8 mouse cellular contexts compared by ENCODE assay signal in the genomic region with DNA sequence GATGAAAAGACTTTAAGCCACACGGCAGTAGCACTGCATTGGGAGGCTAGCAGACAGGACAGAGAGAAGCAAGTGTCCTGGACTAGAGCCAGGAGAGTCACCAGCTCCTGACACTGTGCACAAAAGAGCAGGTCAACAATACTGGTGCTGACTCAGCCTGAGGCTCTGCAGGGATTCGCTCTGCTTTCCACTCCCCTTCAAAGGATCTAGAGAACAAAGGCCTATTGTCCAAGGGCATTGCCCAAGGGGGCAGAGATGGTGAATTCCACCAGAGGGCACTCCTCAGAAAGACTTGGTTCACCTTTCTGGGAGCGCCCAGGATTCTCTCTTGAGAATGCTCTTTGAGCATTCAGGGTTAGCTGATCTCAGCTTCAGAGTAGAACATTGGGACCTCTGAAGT.
DNase-seq lines count a peak whose midpoint lies in the region; ATAC-seq and TF ChIP-seq lines count a peak whose summit lies in the region.

No protein-coding gene starts in this region.

- no peak overlapping the region for H3K27ac ChIP-seq in forebrain, postnatal 0 days (ENCODE audit: low read depth, low read length)
- no peak overlapping the region for H3K27ac ChIP-seq in forebrain, embryonic 13.5 days
- no peak overlapping the region for H3K27ac ChIP-seq in embryonic facial prominence, embryonic 11.5 days (replicated peaks; ENCODE audit: low read depth, low read length)

- H3K4me3 ChIP-seq in forebrain, postnatal 0 days (ENCODE audit: low read depth, low read length): no peak overlapping the region
- H3K4me3 ChIP-seq in forebrain, embryonic 13.5 days: no peak overlapping the region
- H3K4me3 ChIP-seq in embryonic facial prominence, embryonic 11.5 days (ENCODE audit: low read depth, low read length): no peak overlapping the region

- no peak for DNase-seq in forebrain, postnatal 0 days
- DNase-seq in right cerebral cortex, adult 18-20 months: peak; percentile 43
- no peak for DNase-seq in right cerebral cortex, adult 2 months (ENCODE audit: low spot score in 2 of 2)
- peak; percentile 54 for DNase-seq in embryonic facial prominence, embryonic 11.5 days (ENCODE audit: low spot score)
- DNase-seq in layer of hippocampus, adult 9-11 months: peak; percentile 82
- DNase-seq in thymus, postnatal 10 days (ENCODE audit: low spot score in 2 of 2): no peak

- no peaks in the 10 kb centered on the region for H3K27me3 ChIP-seq in forebrain, postnatal 0 days (ENCODE audit: insufficient read depth, low read length)
- H3K27me3 ChIP-seq in forebrain, embryonic 13.5 days: peaks cover 7% of the 10 kb centered on the region; the same call in 1 of the 2 replicates
- no peaks in the 10 kb centered on the region for H3K27me3 ChIP-seq in embryonic facial prominence, embryonic 11.5 days (ENCODE audit: control insufficient read depth, insufficient read depth, low read length)

- no peaks in the 10 kb centered on the region for H3K36me3 ChIP-seq in forebrain, postnatal 0 days (ENCODE audit: insufficient read depth)
- H3K36me3 ChIP-seq in forebrain, embryonic 13.5 days (ENCODE audit: poor library complexity, severe bottlenecking): no peaks in the 10 kb centered on the region
- no peaks in the 10 kb centered on the region for H3K36me3 ChIP-seq in embryonic facial prominence, embryonic 11.5 days (replicated peaks; ENCODE audit: control insufficient read depth, insufficient read depth, low read depth, low read length)

- ATAC-seq in forebrain, postnatal 0 days: no peak
- ATAC-seq in forebrain, embryonic 13.5 days: no peak
- peak; percentile 50; the same call in 1 of the 2 replicates for ATAC-seq in embryonic facial prominence, embryonic 11.5 days (replicated peaks; ENCODE audit: insufficient number of reproducible peaks, low FRiP score, low TSS enrichment, low read depth)
- ATAC-seq in activated CD4-positive, CD25-positive, alpha-beta regulatory T cell, adult 4 months: no peak

- 25% methylated on average over 3 of the region's 3 CpGs for WGBS in forebrain, postnatal 0 days
- 12% methylated on average over 3 of the region's 3 CpGs for whole genome bisulfite sequencing in forebrain, embryonic 13.5 days
- WGBS in embryonic facial prominence, embryonic 11.5 days: 16% methylated on average over 3 of the region's 3 CpGs

- no peaks in the 10 kb centered on the region for H3K9me3 ChIP-seq in forebrain, postnatal 0 days (ENCODE audit: low read length)
- no peaks in the 10 kb centered on the region for H3K9me3 ChIP-seq in forebrain, embryonic 13.5 days (replicated peaks)
- H3K9me3 ChIP-seq in embryonic facial prominence, embryonic 11.5 days (replicated peaks; ENCODE audit: control insufficient read depth, low read length): no peaks in the 10 kb centered on the region

- H3K9ac ChIP-seq in forebrain, postnatal 0 days: no peak overlapping the region
- no peak overlapping the region for H3K9ac ChIP-seq in forebrain, embryonic 13.5 days
- H3K9ac ChIP-seq in embryonic facial prominence, embryonic 11.5 days (replicated peaks; ENCODE audit: low read length): no peak overlapping the region

- H3K4me1 ChIP-seq in forebrain, postnatal 0 days (ENCODE audit: insufficient read depth): peaks cover 10% of the 10 kb centered on the region
- H3K4me1 ChIP-seq in forebrain, embryonic 13.5 days: peaks cover 50% of the 10 kb centered on the region
- no peaks in the 10 kb centered on the region for H3K4me1 ChIP-seq in embryonic facial prominence, embryonic 11.5 days (ENCODE audit: control insufficient read depth, insufficient read depth, low read length)

- TF ChIP-seq CTCF in forebrain, postnatal 0 days (IDR thresholded peaks at IDR 0.05; ENCODE audit: low read depth): peak; percentile 39

- no peak overlapping the region for H3K4me2 ChIP-seq in forebrain, postnatal 0 days (ENCODE audit: low read depth)
- H3K4me2 ChIP-seq in forebrain, embryonic 13.5 days: no peak overlapping the region
- no peak overlapping the region for H3K4me2 ChIP-seq in embryonic facial prominence, embryonic 11.5 days (ENCODE audit: low read depth, low read length)

Comparison
In these comparisons a context has a peak if more than half of its experiments do, and no peak if none do; other contexts are left out.
1. DNase-seq: peak in right cerebral cortex, adult 18-20 months (single experiment), embryonic facial prominence, embryonic 11.5 days (single experiment) and layer of hippocampus, adult 9-11 months (single experiment); none in forebrain, postnatal 0 days (single experiment), right cerebral cortex, adult 2 months (0 of 2) and thymus, postnatal 10 days (0 of 2).